Mouse (Mus musculus) heart, postnatal 0 days (tissue): ENCODE measurements at regions not wholly inside any gene's neighbourhood (a gene's known extent, or its start where the extent isn't known, plus 50 kb on each side); places are given as distances from the start of the nearest gene placed in this dataset.

Source experiments
- CTCF ChIP-seq: IDR thresholded peaks from 2 replicates; pipeline ENCODE4 v1.5.1; 2016; ENCODE audit warnings: antibody characterized with exemption, control low read depth, low read depth
- EP300 ChIP-seq: IDR thresholded peaks from 2 replicates; pipeline ENCODE4 v1.6.1; 2016; ENCODE audit warnings: antibody characterized with exemption, low read depth

DNA sequence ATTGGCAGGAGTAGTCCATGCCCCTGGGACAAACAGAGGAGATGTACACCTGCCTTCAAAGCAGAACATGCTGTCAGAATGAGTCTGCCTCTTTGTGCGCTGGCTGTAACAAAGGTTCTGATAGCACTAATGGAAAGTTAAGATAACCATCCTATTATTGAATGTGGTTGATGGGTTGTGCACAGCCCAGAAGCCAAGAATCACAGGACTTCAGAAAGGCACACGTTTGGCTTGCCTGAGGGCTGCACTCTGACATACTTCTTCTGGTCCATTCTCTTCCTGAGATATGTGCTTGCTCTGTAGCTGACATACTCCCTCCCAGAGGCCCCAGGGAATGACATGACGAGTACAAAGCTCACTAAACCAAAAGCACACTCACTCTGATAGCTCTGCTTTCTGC, 50.1 kb upstream of the Galnt15 start:
- TF ChIP-seq CTCF, result no peak
- TF ChIP-seq EP300, result no peak
